Mouse (Mus musculus): ENCODE measurements around the gene Thada. TPM values are rescaled to one million over a fixed set of nuclear protein-coding genes. Genes with fewer than 3 reads are reported as not detected.

Gene Thada
- polyA plus RNA-seq, 2 experiments, result 2.0 to 2.5 TPM

- Histone ChIP-seq H3K9me3 (ENCODE audit: control insufficient read depth, low read length) (no peaks in the 10 kb centered on the region), H3K4me3 (ENCODE audit: insufficient read depth in 1 of 2, low read depth in 2 of 2, low read length in 2 of 2) (peak overlapping the region; percentile 66 to 82), H3K36me3 (replicated peaks; ENCODE audit: control insufficient read depth, insufficient read depth, low read depth) (peaks cover 11% of the 10 kb centered on the region), H3K9ac (replicated peaks) (peak overlapping the region; percentile 73), H3K27me3 (ENCODE audit: control insufficient read depth, insufficient read depth, low read length) (no peaks in the 10 kb centered on the region), H3K4me1 (replicated peaks; ENCODE audit: control insufficient read depth in 2 of 2, insufficient read depth in 2 of 2, low read length in 1 of 2) (peaks cover 28 to 29% of the 10 kb centered on the region in 2 experiments), H3K27ac (peak overlapping the region; percentile 62), H3K4me2 (ENCODE audit: low read depth) (peak overlapping the region; percentile 96)
- WGBS (ENCODE audit: insufficient replicate concordance), result under 1% methylated on average over 77 of the region's 80 CpGs
- ATAC-seq (ENCODE audit: insufficient read depth) (no peak), DNase-seq (ENCODE audit: low read depth in 3 of 3, low spot score in 3 of 3) (peak in 1 of 3 experiments; percentile 37)
- no peak for TF ChIP-seq EP300 (IDR thresholded peaks at IDR 0.05; ENCODE audit: low read depth)
- no peak for TF ChIP-seq CTCF (IDR thresholded peaks at IDR 0.05; ENCODE audit: low read depth)
Observed at GRCm38 (mm10) chr17:84186451-84187202, 279.4 kb downstream of the Thada start.

GRCm38 (mm10) chr17:84185581-84186450 is 280.2 kb downstream of the Thada start:
- no peaks in the 10 kb centered on the region for H3K9me3 ChIP-seq (ENCODE audit: control insufficient read depth, low read length)
- H3K4me3 ChIP-seq (ENCODE audit: insufficient read depth in 1 of 2, low read depth in 2 of 2, low read length in 2 of 2), result peak overlapping the region; percentile 66 to 82
- peak overlapping the region; percentile 62 for H3K27ac ChIP-seq
- TF ChIP-seq EP300 (IDR thresholded peaks at IDR 0.05; ENCODE audit: low read depth), result no peak
- TF ChIP-seq CTCF (IDR thresholded peaks at IDR 0.05; ENCODE audit: low read depth), result peak; percentile 71
- peak overlapping the region; percentile 73 for H3K9ac ChIP-seq (replicated peaks)
- no peaks in the 10 kb centered on the region for H3K27me3 ChIP-seq (ENCODE audit: control insufficient read depth, insufficient read depth, low read length)
- H3K4me2 ChIP-seq (ENCODE audit: low read depth), result peak overlapping the region; percentile 96
- ATAC-seq (ENCODE audit: insufficient read depth) (peak; percentile 5; the same call in 1 of the 2 replicates), DNase-seq (ENCODE audit: low read depth in 3 of 3, low spot score in 3 of 3) (peak in 1 of 3 experiments; percentile 55)
- peaks cover 11% of the 10 kb centered on the region for H3K36me3 ChIP-seq (replicated peaks; ENCODE audit: control insufficient read depth, insufficient read depth, low read depth)
- WGBS (ENCODE audit: insufficient replicate concordance), result under 1% methylated on average over 101 of the region's 108 CpGs
- H3K4me1 ChIP-seq (replicated peaks; ENCODE audit: control insufficient read depth in 2 of 2, insufficient read depth in 2 of 2, low read length in 1 of 2), result peaks cover 36 to 37% of the 10 kb centered on the region in 2 experiments

GRCm38 (mm10) chr17:84185011-84185411 is 281.0 kb downstream of the Thada start:
- under 1% methylated on average over 7 of the region's 7 CpGs for WGBS (ENCODE audit: insufficient replicate concordance)
- H3K27ac ChIP-seq, result peak overlapping the region; percentile 62
- peak overlapping the region; percentile 96 for H3K4me2 ChIP-seq (ENCODE audit: low read depth)
- TF ChIP-seq EP300 (IDR thresholded peaks at IDR 0.05; ENCODE audit: low read depth) (no peak), CTCF (IDR thresholded peaks at IDR 0.05; ENCODE audit: low read depth) (no peak)
- peak overlapping the region; percentile 73 for H3K9ac ChIP-seq (replicated peaks)
- no peaks in the 10 kb centered on the region for H3K9me3 ChIP-seq (ENCODE audit: control insufficient read depth, low read length)
- DNase-seq (ENCODE audit: low read depth in 3 of 3, low spot score in 3 of 3) (peak in 1 of 3 experiments; percentile 52), ATAC-seq (ENCODE audit: insufficient read depth) (no peak)
- peaks cover 41 to 43% of the 10 kb centered on the region in 2 experiments for H3K4me1 ChIP-seq (replicated peaks; ENCODE audit: control insufficient read depth in 2 of 2, insufficient read depth in 2 of 2, low read length in 1 of 2)
- H3K4me3 ChIP-seq (ENCODE audit: insufficient read depth in 1 of 2, low read depth in 2 of 2, low read length in 2 of 2), result peak overlapping the region; percentile 66 to 82
- H3K27me3 ChIP-seq (ENCODE audit: control insufficient read depth, insufficient read depth, low read length), result no peaks in the 10 kb centered on the region
- peaks cover 11% of the 10 kb centered on the region for H3K36me3 ChIP-seq (replicated peaks; ENCODE audit: control insufficient read depth, insufficient read depth, low read depth)

DNA sequence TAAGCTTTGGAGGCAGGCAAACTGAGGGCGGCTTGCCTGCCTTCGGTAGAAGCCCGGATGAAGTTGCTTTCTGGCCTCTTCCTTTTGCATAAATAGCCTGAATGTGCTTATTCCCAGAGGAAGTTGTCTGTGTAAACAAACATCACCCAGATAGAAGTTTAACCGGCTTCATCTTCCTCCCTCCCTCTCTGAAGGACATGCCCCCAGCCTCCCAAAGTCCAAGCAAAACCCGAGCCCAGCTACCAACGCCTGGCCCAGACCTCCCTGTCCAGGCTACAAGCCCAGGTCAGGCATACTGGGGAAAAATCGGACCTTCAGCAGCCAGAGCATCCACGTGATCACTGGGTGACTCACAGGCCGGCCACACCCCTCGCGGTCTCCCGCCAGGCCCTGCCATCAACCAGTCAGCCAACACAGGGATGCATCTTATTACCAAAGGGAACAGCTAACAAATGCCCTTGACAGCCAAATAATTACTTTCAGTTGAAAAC is 282.7 kb downstream of the Thada start:
- peak overlapping the region; percentile 37 to 40 for H3K4me3 ChIP-seq (ENCODE audit: insufficient read depth in 1 of 2, low read depth in 2 of 2, low read length in 2 of 2)
- no peaks in the 10 kb centered on the region for H3K27me3 ChIP-seq (ENCODE audit: control insufficient read depth, insufficient read depth, low read length)
- peaks cover 11% of the 10 kb centered on the region for H3K36me3 ChIP-seq (replicated peaks; ENCODE audit: control insufficient read depth, insufficient read depth, low read depth)
- DNase-seq (ENCODE audit: low read depth in 3 of 3, low spot score in 3 of 3) (peak; percentile 78 to 82 (median 79)), ATAC-seq (ENCODE audit: insufficient read depth) (peak; percentile 29)
- peaks cover 31 to 34% of the 10 kb centered on the region in 2 experiments for H3K4me1 ChIP-seq (replicated peaks; ENCODE audit: control insufficient read depth in 2 of 2, insufficient read depth in 2 of 2, low read length in 1 of 2)
- no peak for TF ChIP-seq EP300 (IDR thresholded peaks at IDR 0.05; ENCODE audit: low read depth)
- no peak for TF ChIP-seq CTCF (IDR thresholded peaks at IDR 0.05; ENCODE audit: low read depth)
- 1% methylated on average over 12 of the region's 12 CpGs for WGBS (ENCODE audit: insufficient replicate concordance)
- H3K9ac ChIP-seq (replicated peaks), result peak overlapping the region; percentile 62
- no peaks in the 10 kb centered on the region for H3K9me3 ChIP-seq (ENCODE audit: control insufficient read depth, low read length)
- peak overlapping the region; percentile 87 for H3K27ac ChIP-seq
- peak overlapping the region; percentile 81 for H3K4me2 ChIP-seq (ENCODE audit: low read depth)
